Mouse (Mus musculus): Measurements from ENCODE around the gene Cpt1b. TPM values are rescaled to one million over a fixed set of nuclear protein-coding genes. Genes with fewer than 3 reads are reported as not detected.
A peak's percentile ranks its signal among the peaks of the same experiment; 100 is the strongest.
"Not testable (repeated sequence)": the region's sequence is repeated elsewhere in the genome, so short reads cannot be mapped to it uniquely, and the experiment has no call there.

Gene Cpt1b
- polyA plus RNA-seq, 1 experiment from 2014 or later = 1.2 TPM

- no peaks in the 10 kb centered on the region for H3K9me3 ChIP-seq (replicated peaks; ENCODE audit: control insufficient read depth, low read length, poor library complexity, severe bottlenecking)
- H3K4me1 ChIP-seq (ENCODE audit: control insufficient read depth, insufficient read depth, low read length) = no peaks in the 10 kb centered on the region
- H3K9ac ChIP-seq (ENCODE audit: low read depth, low read length) = no peak overlapping the region
- 0 out of 2 replicates have a peak, but pooled peaks cover 3% of the 10 kb centered on the region for H3K36me3 ChIP-seq (ENCODE audit: control insufficient read depth, insufficient read depth, low read length)
- no peak for ATAC-seq
- H3K27ac ChIP-seq (ENCODE audit: low read length) = no peak overlapping the region
- no peak overlapping the region for H3K4me2 ChIP-seq (ENCODE audit: low read length)
- H3K4me3 ChIP-seq (ENCODE audit: low read depth, low read length) = no peak overlapping the region
- WGBS = 38% methylated on average over 8 of the region's 8 CpGs
- H3K27me3 ChIP-seq (ENCODE audit: control insufficient read depth, insufficient read depth, low read depth, low read length) = no peaks in the 10 kb centered on the region
Observed at GRCm38 (mm10) chr15:89442486-89443070, 16.9 kb upstream of the Cpt1b start.

GRCm38 (mm10) chr15:89435878-89436277, 10.2 kb upstream of the Cpt1b start:
- WGBS = 92% methylated on average over 5 of the region's 5 CpGs
- Histone ChIP-seq H3K9ac (ENCODE audit: low read depth, low read length) (no peak overlapping the region), H3K4me3 (ENCODE audit: low read depth, low read length) (no peak overlapping the region), H3K4me2 (ENCODE audit: low read length) (no peak overlapping the region), H3K27ac (ENCODE audit: low read length) (no peak overlapping the region), H3K27me3 (ENCODE audit: control insufficient read depth, insufficient read depth, low read depth, low read length) (no peaks in the 10 kb centered on the region), H3K4me1 (ENCODE audit: control insufficient read depth, insufficient read depth, low read length) (peaks cover 2% of the 10 kb centered on the region; the same call in 1 of the 2 replicates), H3K36me3 (ENCODE audit: control insufficient read depth, insufficient read depth, low read length) (no peaks in the 10 kb centered on the region), H3K9me3 (replicated peaks; ENCODE audit: control insufficient read depth, low read length, poor library complexity, severe bottlenecking) (no peaks in the 10 kb centered on the region)
- ATAC-seq = no peak

- H3K9ac ChIP-seq (ENCODE audit: low read depth, low read length) = no peak overlapping the region
- H3K4me3 ChIP-seq (ENCODE audit: low read depth, low read length) = no peak overlapping the region
- no peak overlapping the region for H3K27ac ChIP-seq (ENCODE audit: low read length)
- 73% methylated on average over 3 of the region's 3 CpGs for WGBS
- no peak overlapping the region for H3K4me2 ChIP-seq (ENCODE audit: low read length)
- no peak for ATAC-seq
- no peaks in the 10 kb centered on the region for H3K27me3 ChIP-seq (ENCODE audit: control insufficient read depth, insufficient read depth, low read depth, low read length)
- no peaks in the 10 kb centered on the region for H3K9me3 ChIP-seq (replicated peaks; ENCODE audit: control insufficient read depth, low read length, poor library complexity, severe bottlenecking)
- H3K4me1 ChIP-seq (ENCODE audit: control insufficient read depth, insufficient read depth, low read length) = peaks cover 2% of the 10 kb centered on the region
- H3K36me3 ChIP-seq (ENCODE audit: control insufficient read depth, insufficient read depth, low read length) = no peaks in the 10 kb centered on the region
Observed at GRCm38 (mm10) chr15:89434136-89434535, 8.5 kb upstream of the Cpt1b start.

GRCm38 (mm10) chr15:89432946-89433345, 7.3 kb upstream of the Cpt1b start:
- H3K4me2 ChIP-seq (ENCODE audit: low read length) = no peak overlapping the region
- WGBS = 72% methylated on average over 4 of the region's 4 CpGs
- no peak overlapping the region for H3K9ac ChIP-seq (ENCODE audit: low read depth, low read length)
- no peaks in the 10 kb centered on the region for H3K36me3 ChIP-seq (ENCODE audit: control insufficient read depth, insufficient read depth, low read length)
- H3K4me3 ChIP-seq (ENCODE audit: low read depth, low read length) = no peak overlapping the region
- ATAC-seq = no peak
- no peak overlapping the region for H3K27ac ChIP-seq (ENCODE audit: low read length)
- no peaks in the 10 kb centered on the region for H3K9me3 ChIP-seq (replicated peaks; ENCODE audit: control insufficient read depth, low read length, poor library complexity, severe bottlenecking)
- peaks cover 11% of the 10 kb centered on the region for H3K4me1 ChIP-seq (ENCODE audit: control insufficient read depth, insufficient read depth, low read length)
- H3K27me3 ChIP-seq (ENCODE audit: control insufficient read depth, insufficient read depth, low read depth, low read length) = no peaks in the 10 kb centered on the region

GRCm38 (mm10) chr15:89431806-89432205, 6.1 kb upstream of the Cpt1b start:
- Histone ChIP-seq H3K27me3 (ENCODE audit: control insufficient read depth, insufficient read depth, low read depth, low read length) (no peaks in the 10 kb centered on the region), H3K4me2 (ENCODE audit: low read length) (no peak overlapping the region), H3K27ac (ENCODE audit: low read length) (no peak overlapping the region), H3K36me3 (ENCODE audit: control insufficient read depth, insufficient read depth, low read length) (peaks cover 6% of the 10 kb centered on the region), H3K9ac (ENCODE audit: low read depth, low read length) (no peak overlapping the region), H3K9me3 (replicated peaks; ENCODE audit: control insufficient read depth, low read length, poor library complexity, severe bottlenecking) (no peaks in the 10 kb centered on the region), H3K4me3 (ENCODE audit: low read depth, low read length) (no peak overlapping the region), H3K4me1 (ENCODE audit: control insufficient read depth, insufficient read depth, low read length) (peaks cover 11% of the 10 kb centered on the region)
- ATAC-seq = no peak
- 95% methylated on average over 6 of the region's 6 CpGs for WGBS

GRCm38 (mm10) chr15:89431271-89431670, 5.6 kb upstream of the Cpt1b start:
- H3K27me3 ChIP-seq (ENCODE audit: control insufficient read depth, insufficient read depth, low read depth, low read length) = no peaks in the 10 kb centered on the region
- peaks cover 8% of the 10 kb centered on the region for H3K36me3 ChIP-seq (ENCODE audit: control insufficient read depth, insufficient read depth, low read length)
- no peaks in the 10 kb centered on the region for H3K9me3 ChIP-seq (replicated peaks; ENCODE audit: control insufficient read depth, low read length, poor library complexity, severe bottlenecking)
- H3K27ac ChIP-seq (ENCODE audit: low read length) = no peak overlapping the region
- WGBS = 88% methylated on average over 3 of the region's 3 CpGs
- ATAC-seq = no peak
- H3K4me2 ChIP-seq (ENCODE audit: low read length) = no peak overlapping the region
- H3K4me1 ChIP-seq (ENCODE audit: control insufficient read depth, insufficient read depth, low read length) = peaks cover 11% of the 10 kb centered on the region
- H3K4me3 ChIP-seq (ENCODE audit: low read depth, low read length) = no peak overlapping the region
- H3K9ac ChIP-seq (ENCODE audit: low read depth, low read length) = 0 out of 2 replicates have a peak overlapping the region, but pooled peaks have one; percentile 28

- peaks cover 11% of the 10 kb centered on the region for H3K4me1 ChIP-seq (ENCODE audit: control insufficient read depth, insufficient read depth, low read length)
- ATAC-seq; H3K9me3 ChIP-seq (replicated peaks; ENCODE audit: control insufficient read depth, low read length, poor library complexity, severe bottlenecking); H3K9ac ChIP-seq (ENCODE audit: low read depth, low read length); H3K4me2 ChIP-seq (ENCODE audit: low read length); H3K4me3 ChIP-seq (ENCODE audit: low read depth, low read length); H3K36me3 ChIP-seq (ENCODE audit: control insufficient read depth, insufficient read depth, low read length); H3K27me3 ChIP-seq (ENCODE audit: control insufficient read depth, insufficient read depth, low read depth, low read length); H3K27ac ChIP-seq (ENCODE audit: low read length): not testable (repeated sequence)
- WGBS = 89% methylated on average over 6 of the region's 9 CpGs
Observed at GRCm38 (mm10) chr15:89430771-89431170, 5.1 kb upstream of the Cpt1b start.

- Histone ChIP-seq H3K27me3 (ENCODE audit: control insufficient read depth, insufficient read depth, low read depth, low read length) (no peaks in the 10 kb centered on the region), H3K9ac (ENCODE audit: low read depth, low read length) (peak overlapping the region; percentile 78), H3K9me3 (replicated peaks; ENCODE audit: control insufficient read depth, low read length, poor library complexity, severe bottlenecking) (no peaks in the 10 kb centered on the region), H3K4me2 (ENCODE audit: low read length) (peak overlapping the region; percentile 93), H3K36me3 (ENCODE audit: control insufficient read depth, insufficient read depth, low read length) (peaks cover 10% of the 10 kb centered on the region), H3K4me3 (ENCODE audit: low read depth, low read length) (peak overlapping the region; percentile 81), H3K27ac (ENCODE audit: low read length) (peak overlapping the region; percentile 95), H3K4me1 (ENCODE audit: control insufficient read depth, insufficient read depth, low read length) (peaks cover 11% of the 10 kb centered on the region)
- ATAC-seq = no peak
- 41% methylated on average over 6 of the region's 6 CpGs for WGBS
Observed at GRCm38 (mm10) chr15:89430341-89430740, 4.7 kb upstream of the Cpt1b start.

- Histone ChIP-seq H3K4me2 (ENCODE audit: low read length) (peak within 1 kb of the TSS; percentile 93), H3K4me3 (ENCODE audit: low read depth, low read length) (peak within 1 kb of the TSS; percentile 81), H3K27me3 (ENCODE audit: control insufficient read depth, insufficient read depth, low read depth, low read length) (no peaks in the 10 kb centered on the region), H3K9ac (ENCODE audit: low read depth, low read length) (peak within 1 kb of the TSS; percentile 78), H3K36me3 (ENCODE audit: control insufficient read depth, insufficient read depth, low read length) (peaks cover 10% of the 10 kb centered on the region), H3K4me1 (ENCODE audit: control insufficient read depth, insufficient read depth, low read length) (peaks cover 11% of the 10 kb centered on the region), H3K27ac (ENCODE audit: low read length) (peak within 1 kb of the TSS; percentile 95), H3K9me3 (replicated peaks; ENCODE audit: control insufficient read depth, low read length, poor library complexity, severe bottlenecking) (no peaks in the 10 kb centered on the region)
- ATAC-seq = peak; percentile 96
- under 1% methylated on average over 70 of the region's 70 CpGs for WGBS
Observed at GRCm38 (mm10) chr15:89429352-89430221, 3.9 kb upstream of the Cpt1b start, which contains the start of the genes C730034F03Rik, Gm44502 and Chkb. Gene C730034F03Rik (plus strand): TSS chr15:89429589. Gene Gm44502 (minus strand): TSS chr15:89429696. Gene Chkb (minus strand): TSS chr15:89429908.
